Mouse (Mus musculus): ENCODE measurements around the gene Atp1a1.

Atp1a1 gene

DNA sequence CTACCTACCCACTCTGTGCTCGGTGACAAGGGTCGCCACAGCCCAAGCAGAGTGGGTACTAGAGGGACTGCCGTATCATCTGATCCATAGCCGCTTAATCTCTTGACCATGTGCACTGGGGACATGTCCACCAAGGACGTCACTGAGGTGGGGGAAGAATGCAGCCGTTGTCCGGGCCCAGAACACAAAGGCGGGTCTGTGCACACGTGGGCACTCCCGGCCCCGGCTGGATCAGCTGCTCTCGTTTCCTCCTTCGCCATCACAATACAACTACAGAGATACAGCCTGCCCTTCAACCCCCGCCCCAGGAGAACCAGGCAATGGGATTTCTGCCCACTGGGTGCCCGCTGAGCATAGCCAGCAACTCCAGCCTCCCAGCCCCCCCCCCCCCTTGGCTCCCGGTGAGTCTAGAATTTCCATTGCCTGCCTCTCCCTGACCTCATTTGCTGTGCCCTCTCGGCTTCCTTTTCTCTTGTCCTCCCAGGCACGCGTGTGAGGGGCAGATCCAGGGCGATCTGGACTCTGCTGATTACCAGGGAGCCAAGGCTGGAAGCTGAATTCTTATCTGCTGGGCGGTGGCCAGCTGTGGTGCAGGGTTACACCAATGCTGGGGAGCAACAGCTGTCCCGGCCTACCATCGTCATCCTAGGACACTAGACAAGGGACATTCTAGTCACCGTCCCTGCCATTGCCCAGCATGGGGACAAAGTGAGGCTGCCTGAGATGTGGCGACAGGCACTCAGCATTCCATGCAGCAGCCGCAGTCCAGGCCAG lies 52.8 kb downstream of the Atp1a1 start:
- no peak for DNase-seq

DNA sequence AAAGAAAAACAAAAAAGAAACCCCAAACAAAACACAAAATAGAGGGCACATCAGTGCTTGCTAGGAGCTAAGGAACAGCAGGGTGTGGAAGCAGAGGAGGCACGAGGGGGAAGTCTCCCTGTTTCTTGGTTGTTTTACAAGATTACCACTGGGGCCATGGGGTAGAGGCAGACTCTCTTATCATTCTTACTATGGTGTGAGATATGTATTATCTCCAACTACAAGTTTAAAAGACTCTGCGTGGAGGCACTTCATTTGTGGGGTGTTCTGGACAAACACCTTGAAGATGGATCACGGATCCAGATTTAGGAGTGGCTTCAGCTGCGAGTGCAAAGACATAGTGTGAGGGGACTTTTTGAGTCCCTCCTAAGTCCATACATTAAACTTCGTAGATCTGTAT lies 54.7 kb downstream of the Atp1a1 start:
- DNase-seq: no peak

DNA sequence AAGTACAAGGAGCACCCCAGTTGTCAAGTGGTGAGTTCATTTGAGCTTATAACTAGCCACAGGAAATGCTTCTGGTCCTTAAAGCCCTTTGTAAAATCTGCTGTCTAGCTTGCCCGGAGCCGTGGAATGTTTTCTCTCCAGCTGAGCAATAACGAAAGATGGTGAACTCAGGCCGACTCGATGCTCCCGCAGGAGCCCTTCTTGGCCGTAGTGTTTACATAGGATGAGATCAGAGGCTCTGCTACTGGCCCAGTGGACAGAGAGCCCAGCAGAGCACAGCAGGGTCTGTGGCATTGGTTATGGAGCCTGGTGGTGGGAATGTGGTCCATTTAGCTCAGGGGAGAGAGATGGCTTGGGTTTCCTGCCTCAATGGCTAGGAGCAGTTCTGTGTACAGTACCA lies 60.4 kb downstream of the Atp1a1 start:
- DNase-seq: no peak

DNA sequence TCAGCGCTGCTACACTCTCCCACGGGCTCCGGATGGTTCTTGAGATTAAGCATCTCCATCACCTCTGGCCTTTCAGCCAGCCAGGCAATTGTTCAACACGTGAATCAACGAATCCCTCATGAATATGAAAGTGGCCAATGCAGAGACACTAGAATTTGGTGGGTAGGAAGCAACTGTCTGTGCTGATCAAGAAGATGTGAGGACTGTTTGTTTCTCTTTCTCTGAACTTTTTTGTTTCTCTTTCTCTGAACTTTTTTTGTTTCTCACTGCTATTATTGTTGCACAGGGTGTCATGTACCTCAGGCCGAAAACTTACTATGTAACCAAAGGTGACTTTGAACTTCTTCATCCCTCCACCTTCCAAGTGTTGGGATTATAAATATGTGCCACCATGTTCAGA lies 62.9 kb downstream of the Atp1a1 start:
- DNase-seq: no peak

DNA sequence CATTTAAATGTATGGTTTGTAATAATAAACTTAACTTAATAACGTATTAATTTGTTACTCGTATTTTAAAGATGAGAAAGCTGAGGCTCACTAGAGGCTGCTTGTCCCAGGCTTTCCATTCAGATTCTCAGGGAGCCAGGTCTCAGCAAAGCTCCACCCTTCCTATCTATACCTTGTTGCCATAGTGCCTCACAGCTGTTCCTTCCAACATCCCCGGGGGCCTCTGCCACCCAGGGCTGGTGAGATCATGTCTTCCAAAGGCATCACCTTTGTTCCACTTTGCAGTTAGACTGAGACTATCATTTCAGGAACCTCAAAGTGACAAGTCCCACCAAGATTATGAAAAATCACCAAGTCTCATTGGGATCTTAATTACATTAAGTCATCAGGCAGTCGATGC lies 63.9 kb downstream of the Atp1a1 start:
- no peak for DNase-seq

DNA sequence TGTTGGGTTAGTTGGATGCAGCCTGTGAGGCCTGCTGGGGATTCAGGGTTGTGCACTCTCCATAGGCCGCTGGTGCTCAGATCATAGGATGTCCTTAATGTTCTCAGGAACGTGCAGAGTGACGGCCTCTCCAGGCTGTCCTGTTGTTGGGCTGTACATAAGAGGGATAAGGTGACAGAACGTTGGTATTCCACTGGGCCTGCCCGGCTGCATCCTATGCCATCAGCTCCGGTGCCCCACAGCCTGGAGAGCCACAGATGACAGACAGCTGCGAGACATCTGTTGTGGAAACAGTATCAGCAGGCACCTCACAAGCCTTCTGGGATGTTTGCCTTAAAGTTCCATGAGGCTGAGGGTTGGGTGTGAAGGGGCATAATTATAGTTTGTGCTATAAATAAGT lies 68.2 kb downstream of the Atp1a1 start:
- no peak for DNase-seq

DNA sequence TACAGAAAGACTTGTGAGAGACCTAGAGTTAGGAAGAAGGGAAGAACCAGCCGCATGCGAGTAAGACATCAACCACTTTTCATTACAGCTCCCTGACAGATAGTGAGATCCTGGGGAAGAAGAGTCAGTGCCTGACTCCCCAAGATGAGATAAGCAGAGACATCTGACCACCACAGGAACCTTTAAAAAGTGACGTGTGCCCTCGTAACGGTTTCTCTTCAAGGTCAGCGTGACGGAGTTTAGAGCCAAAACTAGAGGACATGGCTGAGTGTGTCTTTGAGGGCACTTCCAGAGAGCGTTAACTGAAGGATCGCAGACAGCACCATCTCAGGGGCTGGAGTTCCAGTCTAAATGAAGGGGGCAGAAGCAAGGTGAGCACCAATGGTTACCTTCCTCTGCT lies 70.2 kb downstream of the Atp1a1 start:
- no peak for DNase-seq

DNA sequence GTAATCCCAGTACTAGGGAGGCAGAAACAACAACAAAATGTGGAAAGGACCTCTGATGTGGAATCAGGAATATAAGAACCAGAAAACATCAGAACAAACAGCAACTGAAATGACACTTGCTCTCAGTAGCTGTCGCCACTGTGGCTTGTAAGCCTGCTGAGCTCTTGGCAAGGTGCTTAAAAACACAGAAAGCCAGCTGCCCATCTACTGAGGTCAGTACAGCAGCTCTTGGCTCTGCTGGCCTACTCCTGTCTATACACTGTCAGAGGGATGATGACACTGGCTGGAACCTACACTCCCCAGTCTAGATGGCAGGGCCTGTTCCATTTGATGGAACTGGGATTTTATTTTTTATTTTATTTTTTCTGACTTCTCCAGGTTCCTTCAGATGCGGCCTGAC lies 71.1 kb downstream of the Atp1a1 start:
- DNase-seq: no peak

DNA sequence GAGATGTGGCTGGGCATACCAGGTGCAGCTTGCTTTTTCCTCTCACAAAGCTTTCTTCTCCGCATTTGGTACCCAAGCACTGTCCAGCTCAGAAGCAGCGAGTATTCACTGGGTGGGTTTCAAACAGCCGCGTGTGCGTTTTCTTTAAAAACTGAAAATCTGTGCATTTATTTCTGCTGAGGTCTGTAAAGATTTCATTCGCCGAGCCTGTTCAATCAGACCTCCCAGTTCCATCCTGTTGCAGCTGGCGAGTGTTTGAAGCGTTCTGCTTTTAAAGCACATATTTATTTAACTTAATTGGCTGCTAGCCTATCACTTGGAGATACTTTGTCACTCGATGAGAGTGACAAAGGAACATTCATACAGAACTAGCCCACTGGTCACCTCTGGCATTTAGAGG lies 73.6 kb downstream of the Atp1a1 start:
- no peak for DNase-seq

DNA sequence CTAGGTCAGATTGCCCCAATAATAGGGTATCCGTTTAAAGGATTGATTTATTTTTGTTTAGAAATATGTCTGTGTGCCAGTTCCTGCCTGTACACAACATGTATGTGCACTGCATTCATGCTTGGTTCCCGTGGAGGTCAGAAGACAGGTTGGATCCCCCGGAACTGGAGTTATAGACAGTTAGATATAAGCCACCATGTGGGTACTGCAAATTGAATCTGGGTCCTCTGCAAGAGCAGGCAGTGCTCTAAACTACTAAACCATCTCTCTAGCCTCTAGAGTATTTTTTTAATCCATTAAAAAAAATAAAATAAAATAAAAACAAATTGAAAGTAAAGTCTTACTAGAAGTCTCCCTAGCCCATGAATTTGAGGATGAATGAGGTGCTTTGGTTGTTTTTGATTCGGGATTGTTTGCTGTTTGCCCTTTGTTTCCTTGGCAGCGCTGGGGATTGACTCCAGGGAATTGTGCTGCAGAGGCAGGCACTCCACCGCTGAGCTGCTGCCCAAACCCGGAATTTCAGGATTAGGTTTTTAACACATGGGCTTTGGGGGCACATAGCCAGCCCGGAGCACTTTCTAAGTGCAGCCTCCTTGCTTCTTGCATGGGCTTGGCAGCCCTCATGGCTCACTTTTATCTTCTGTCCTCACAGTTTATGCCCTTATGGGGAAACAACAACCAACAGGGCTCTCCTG lies 75.4 kb downstream of the Atp1a1 start:
- no peak for DNase-seq

DNA sequence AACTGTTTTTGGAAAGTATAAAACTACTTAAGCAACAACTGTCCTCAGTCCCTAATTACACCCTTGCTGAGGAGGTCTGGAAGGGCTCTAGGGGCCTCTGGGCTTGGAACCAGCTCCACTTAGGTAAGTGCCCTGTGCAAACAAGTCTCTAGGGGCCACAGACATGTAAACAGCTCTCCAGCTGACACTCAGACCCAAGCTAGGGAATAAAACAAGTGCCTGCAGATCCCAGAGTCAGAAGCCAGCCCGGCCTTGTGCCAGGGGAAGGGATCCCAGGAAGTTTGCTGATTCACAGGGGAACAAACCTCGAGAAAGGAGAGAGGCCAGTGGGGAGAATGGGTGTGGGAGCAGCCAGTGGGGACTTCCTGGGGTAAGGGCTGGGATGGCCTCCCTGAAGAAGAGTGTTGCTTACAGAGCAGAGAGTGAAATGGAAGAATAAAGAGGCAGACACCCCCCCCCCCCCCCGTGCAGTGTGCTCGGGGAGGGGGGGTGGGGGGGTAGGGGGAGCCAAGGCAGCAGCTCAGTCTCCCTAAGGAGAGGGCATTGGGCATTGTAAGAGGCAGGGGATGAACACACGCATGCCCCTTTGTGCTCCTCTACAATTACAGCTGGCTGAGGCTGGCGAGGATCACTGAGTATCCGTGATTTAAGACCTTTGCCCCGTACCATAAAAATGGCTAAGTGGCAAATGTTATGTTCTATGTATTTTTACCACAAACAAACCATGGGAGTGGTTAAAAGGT lies 76.2 kb downstream of the Atp1a1 start:
- no peak for DNase-seq

DNA sequence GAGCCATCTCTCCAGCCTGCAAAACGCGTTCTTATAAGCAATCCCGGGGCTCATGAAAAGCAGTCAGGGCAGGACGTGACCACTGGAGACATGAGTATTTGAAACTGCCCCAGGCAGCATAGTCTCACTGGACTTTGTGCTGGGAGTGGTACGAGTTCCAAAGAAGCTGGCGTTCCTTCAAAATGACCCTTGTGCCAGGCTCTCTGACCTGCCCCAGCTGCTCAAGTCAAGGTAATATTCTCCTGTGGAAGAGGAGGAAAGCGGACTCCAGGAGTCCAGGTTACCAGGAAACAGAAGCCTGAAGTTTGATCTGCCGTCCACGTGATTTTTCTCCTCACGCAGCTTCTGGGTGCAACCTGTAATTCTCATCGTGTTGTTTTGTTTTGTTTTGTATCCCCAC lies 77.9 kb downstream of the Atp1a1 start:
- no peak for DNase-seq
